Mouse (Mus musculus): Measurements from ENCODE around the gene Pik3cd.

GRCm38 (mm10) chr4:149699953-149700352 is 2.4 kb downstream of the Pik3cd start:
- TF ChIP-seq POLR2A (IDR thresholded peaks at IDR 0.05; ENCODE audit: low read depth, low read length) (no peak), CTCF (IDR thresholded peaks at IDR 0.05; ENCODE audit: extremely low read depth, insufficient read length, insufficient replicate concordance, low read depth, low read length) (no peak)
